Mouse (Mus musculus): Measurements from ENCODE around the gene Btbd35f21. TPM values are rescaled to one million over a fixed set of nuclear protein-coding genes. Genes with fewer than 3 reads are reported as not detected.
"Not testable (repeated sequence)": the region's sequence is repeated elsewhere in the genome, so short reads cannot be mapped to it uniquely, and the experiment has no call there.

Btbd35f21 gene
- polyA plus RNA-seq (2015; fragmentation: Nextera tagmentation; extraction: Ambion mirVana), result not detected in 2 replicates

GRCm38 (mm10) chrX:32725809-32726208 is at the start of gene Btbd35f21:
Gene Btbd35f21, plus strand, starts transcription at chrX:32726109.
- not testable (repeated sequence) for ATAC-seq

More at GRCm38 (mm10) chrX:32725809-32726208, at the start of gene Btbd35f21:
- not testable (repeated sequence) for H3K27ac ChIP-seq (ENCODE audit: low read depth, low read length); H3K4me1 ChIP-seq (ENCODE audit: control insufficient read depth, insufficient read depth, low read depth, low read length); H3K27me3 ChIP-seq (replicated peaks; ENCODE audit: control insufficient read depth, insufficient read depth, low read length); H3K9ac ChIP-seq (ENCODE audit: low read depth, low read length); H3K36me3 ChIP-seq (ENCODE audit: control insufficient read depth, insufficient read depth, low read length); H3K4me3 ChIP-seq (ENCODE audit: low read length); H3K4me2 ChIP-seq (ENCODE audit: low read length); H3K9me3 ChIP-seq (ENCODE audit: control insufficient read depth, low read length)
- no CpG with 5 or more reads among the region's 2 CpGs for WGBS

Other genes with a start within 250 kb of the Btbd35f21 start
- not detected in 2 replicates for gene Btbd35f1, start 166.1 kb upstream of the Btbd35f21 start, polyA plus RNA-seq (2015; fragmentation: Nextera tagmentation; extraction: Ambion mirVana)
- gene Gm5926, start 75.4 kb upstream of the Btbd35f21 start, polyA plus RNA-seq (2015; fragmentation: Nextera tagmentation; extraction: Ambion mirVana), result not detected in 2 replicates
- gene Btbd35f30, start 168.5 kb downstream of the Btbd35f21 start, polyA plus RNA-seq (2015; fragmentation: Nextera tagmentation; extraction: Ambion mirVana), result not detected in 2 replicates
- gene Gm21789, start 215.7 kb downstream of the Btbd35f21 start, polyA plus RNA-seq (2015; fragmentation: Nextera tagmentation; extraction: Ambion mirVana), result not detected in 2 replicates
- gene Btbd35f5, start 247.8 kb downstream of the Btbd35f21 start, polyA plus RNA-seq (2015; fragmentation: Nextera tagmentation; extraction: Ambion mirVana), result not detected in 2 replicates